Mouse (Mus musculus): ENCODE measurements at regions not wholly inside any gene's neighbourhood (a gene's known extent, or its start where the extent isn't known, plus 50 kb on each side); places are given as distances from the start of the nearest gene placed in this dataset.

DNA sequence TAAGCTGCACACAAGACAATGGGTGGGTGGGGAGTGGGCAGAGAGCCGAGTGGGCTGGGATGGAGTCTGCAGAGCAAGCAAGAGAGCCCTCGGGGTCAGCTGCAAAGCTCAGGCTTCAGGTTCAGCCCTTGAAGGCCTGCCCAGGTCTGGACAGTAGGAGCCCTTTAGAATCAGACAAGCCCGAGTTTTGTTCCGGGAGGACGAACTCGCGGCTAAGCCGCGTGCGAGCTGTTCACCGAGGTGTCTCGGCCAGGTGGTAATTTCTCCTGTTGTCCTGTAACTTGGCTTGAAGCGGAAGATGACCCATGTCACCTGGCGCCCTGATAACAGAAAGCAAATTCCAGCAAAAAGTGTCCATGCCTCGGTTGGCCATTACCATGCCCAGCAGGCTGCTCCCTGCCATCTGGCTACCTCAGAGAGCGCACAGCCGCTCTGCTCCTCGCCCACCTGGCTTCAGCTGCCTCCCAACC lies 121.0 kb upstream of the 1700016C15Rik start:
- H3K4me3 ChIP-seq, result no peak overlapping the region
- 86% methylated on average over 18 of the region's 18 CpGs for WGBS

GRCm38 (mm10) chr1:177609226-177609625 lies 120.4 kb upstream of the 1700016C15Rik start:
- peaks cover 7% of the 10 kb centered on the region for H3K4me1 ChIP-seq
- H3K9me3 ChIP-seq, result no peaks in the 10 kb centered on the region
- no peak for DNase-seq (ENCODE audit: low spot score)
- H3K27ac ChIP-seq (replicated peaks), result no peak overlapping the region
- 89% methylated on average over 2 of the region's 2 CpGs for WGBS
- H3K27me3 ChIP-seq (replicated peaks; ENCODE audit: low read depth, poor library complexity, severe bottlenecking), result no peaks in the 10 kb centered on the region
- H3K4me3 ChIP-seq, result no peak overlapping the region
- H3K36me3 ChIP-seq (replicated peaks), result no peaks in the 10 kb centered on the region

More for the DNA sequence above, 121.0 kb upstream of the 1700016C15Rik start:
- H3K36me3 ChIP-seq (replicated peaks), result no peaks in the 10 kb centered on the region
- H3K27me3 ChIP-seq (replicated peaks; ENCODE audit: low read depth, poor library complexity, severe bottlenecking), result no peaks in the 10 kb centered on the region
- no peak for DNase-seq (ENCODE audit: low spot score)
- H3K9me3 ChIP-seq, result no peaks in the 10 kb centered on the region
- H3K4me1 ChIP-seq, result peaks cover 7% of the 10 kb centered on the region
- H3K27ac ChIP-seq (replicated peaks), result no peak overlapping the region

- Histone ChIP-seq H3K27ac (replicated peaks) (no peak overlapping the region), H3K27me3 (replicated peaks; ENCODE audit: low read depth, poor library complexity, severe bottlenecking) (no peaks in the 10 kb centered on the region), H3K9me3 (no peaks in the 10 kb centered on the region), H3K4me1 (peaks cover 7% of the 10 kb centered on the region), H3K4me3 (no peak overlapping the region), H3K36me3 (replicated peaks) (no peaks in the 10 kb centered on the region)
- no peak for DNase-seq (ENCODE audit: low spot score)
- 88% methylated on average over 5 of the region's 5 CpGs for WGBS
Measured at GRCm38 (mm10) chr1:177609683-177610082, 119.9 kb upstream of the 1700016C15Rik start.

DNA sequence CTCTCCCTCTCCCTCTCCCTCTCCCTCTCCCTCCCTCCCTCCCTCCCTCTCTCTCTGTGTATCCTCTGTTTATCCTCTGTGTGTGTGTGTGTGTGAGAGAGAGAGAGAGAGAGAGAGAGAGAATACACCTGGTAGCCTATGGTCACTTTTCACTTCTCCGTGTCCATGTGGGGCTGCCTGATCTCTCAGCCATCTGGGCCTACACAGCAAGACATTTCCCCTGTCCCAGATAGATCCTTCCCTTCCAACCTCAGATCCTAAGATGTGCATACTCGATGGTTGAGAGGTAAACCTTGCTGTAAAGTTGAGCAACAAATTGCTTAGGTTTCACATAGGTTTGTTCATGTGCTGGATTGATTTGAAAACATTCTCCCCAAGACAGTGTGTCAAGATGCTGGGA lies 119.5 kb upstream of the 1700016C15Rik start:
- Histone ChIP-seq H3K9me3 (no peaks in the 10 kb centered on the region), H3K36me3 (replicated peaks) (no peaks in the 10 kb centered on the region), H3K27ac (replicated peaks) (no peak overlapping the region), H3K4me1 (peaks cover 7% of the 10 kb centered on the region), H3K27me3 (replicated peaks; ENCODE audit: low read depth, poor library complexity, severe bottlenecking) (no peaks in the 10 kb centered on the region), H3K4me3 (no peak overlapping the region)
- DNase-seq (ENCODE audit: low spot score), result no peak
- 80% methylated on average over 2 of the region's 2 CpGs for WGBS

DNA sequence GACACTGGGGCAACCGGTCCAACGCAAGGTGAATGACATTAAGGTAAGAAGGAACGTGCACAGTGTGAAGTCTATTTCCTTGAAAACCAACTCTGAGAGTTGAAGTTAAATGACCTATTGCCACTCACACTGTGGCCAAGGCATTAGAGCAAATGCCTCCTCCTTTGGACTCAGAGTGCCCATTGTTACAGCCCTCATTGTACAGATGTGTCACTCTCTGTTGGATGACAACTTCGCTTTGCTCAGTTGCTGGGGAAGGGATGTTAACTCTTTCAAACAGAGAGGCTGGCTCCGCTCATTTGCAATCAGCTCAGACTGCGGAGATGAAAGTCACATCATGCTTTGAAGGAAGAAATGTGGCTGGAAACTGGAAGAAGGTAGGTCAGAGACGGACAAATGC lies 117.1 kb upstream of the 1700016C15Rik start:
- no peak overlapping the region for H3K27ac ChIP-seq (replicated peaks)
- no peak overlapping the region for H3K4me3 ChIP-seq
- DNase-seq (ENCODE audit: low spot score), result no peak
- no peaks in the 10 kb centered on the region for H3K27me3 ChIP-seq (replicated peaks; ENCODE audit: low read depth, poor library complexity, severe bottlenecking)
- 0 out of 2 replicates have a peak, but pooled peaks cover 3% of the 10 kb centered on the region for H3K4me1 ChIP-seq
- no peaks in the 10 kb centered on the region for H3K9me3 ChIP-seq
- 69% methylated on average over 7 of the region's 7 CpGs for WGBS
- no peaks in the 10 kb centered on the region for H3K36me3 ChIP-seq (replicated peaks)

DNA sequence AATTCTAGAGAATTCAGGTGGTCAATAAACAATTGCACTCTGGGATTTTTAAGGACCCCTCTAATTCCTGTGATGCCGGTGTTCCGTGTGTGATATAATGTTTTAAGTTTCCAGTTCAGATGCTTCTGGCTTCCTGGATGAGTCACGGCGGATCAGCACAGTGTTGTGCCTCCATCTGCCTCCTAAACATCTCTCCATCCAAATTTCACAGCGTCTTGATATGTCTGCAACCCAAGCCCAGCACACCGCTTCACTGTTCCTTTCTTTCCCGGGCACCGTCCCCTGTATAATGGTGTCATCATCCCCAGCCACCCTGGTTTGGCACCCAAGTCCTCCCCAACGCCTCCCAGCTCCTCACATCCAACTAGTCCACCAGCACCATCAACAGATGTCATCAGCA lies 114.0 kb upstream of the 1700016C15Rik start:
- no peaks in the 10 kb centered on the region for H3K27me3 ChIP-seq (replicated peaks; ENCODE audit: low read depth, poor library complexity, severe bottlenecking)
- no peak overlapping the region for H3K4me3 ChIP-seq
- 94% methylated on average over 9 of the region's 9 CpGs for WGBS

DNA sequence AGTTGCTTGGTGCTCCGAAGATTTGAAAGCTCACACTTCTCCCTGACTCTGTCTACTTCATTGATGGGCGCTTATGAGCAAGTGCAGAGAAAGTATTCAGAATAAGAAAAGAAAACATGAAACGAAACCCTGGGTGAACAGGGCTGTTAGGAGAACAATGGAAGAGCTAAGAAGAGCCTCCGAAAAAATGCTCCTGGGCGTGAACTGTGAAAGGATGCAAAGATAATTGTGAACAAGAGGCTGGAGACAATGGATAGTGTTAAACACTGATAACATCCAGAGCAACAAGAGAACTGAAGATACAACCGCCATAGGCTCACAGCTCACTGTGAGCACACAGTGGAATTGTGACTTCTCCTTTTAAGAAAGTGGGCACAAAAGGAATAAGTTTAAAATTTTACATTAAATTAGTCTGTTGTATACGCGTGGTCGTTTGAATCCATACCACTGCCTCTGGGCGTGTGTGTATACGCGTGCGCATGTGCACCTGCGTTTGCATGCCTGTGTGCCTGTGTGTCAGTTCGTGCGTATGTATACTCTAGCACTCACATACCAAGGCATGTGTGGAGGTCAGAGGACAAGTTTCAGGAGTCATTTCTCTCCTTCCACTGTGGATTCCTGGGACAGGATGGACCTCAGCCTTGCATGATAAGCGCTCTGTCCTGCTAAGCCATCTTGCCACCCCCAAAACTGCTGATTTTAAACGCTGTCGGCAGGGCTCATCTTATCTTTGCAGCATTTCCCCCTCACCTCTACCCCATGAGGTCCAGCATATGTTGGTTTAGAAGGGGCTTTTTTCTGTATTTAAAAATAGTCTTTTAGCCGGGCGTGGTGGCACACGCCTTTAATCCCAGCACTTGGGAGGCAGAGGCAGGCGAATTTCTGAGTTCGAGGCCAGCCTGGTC lies 113.0 kb upstream of the 1700016C15Rik start:
- Histone ChIP-seq H3K27ac (replicated peaks) (no peak overlapping the region), H3K9me3 (no peaks in the 10 kb centered on the region), H3K4me1 (peaks cover 4% of the 10 kb centered on the region; the same call in 1 of the 2 replicates), H3K4me3 (no peak overlapping the region), H3K27me3 (replicated peaks; ENCODE audit: low read depth, poor library complexity, severe bottlenecking) (no peaks in the 10 kb centered on the region), H3K36me3 (replicated peaks) (no peaks in the 10 kb centered on the region)
- WGBS, result 85% methylated on average over 24 of the region's 24 CpGs
- DNase-seq (ENCODE audit: low spot score), result no peak

More for the DNA sequence above, 114.0 kb upstream of the 1700016C15Rik start:
- H3K27ac ChIP-seq (replicated peaks), result no peak overlapping the region
- H3K36me3 ChIP-seq (replicated peaks), result no peaks in the 10 kb centered on the region
- 0 out of 2 replicates have a peak, but pooled peaks cover 3% of the 10 kb centered on the region for H3K4me1 ChIP-seq
- H3K9me3 ChIP-seq, result no peaks in the 10 kb centered on the region
- no peak for DNase-seq (ENCODE audit: low spot score)

DNA sequence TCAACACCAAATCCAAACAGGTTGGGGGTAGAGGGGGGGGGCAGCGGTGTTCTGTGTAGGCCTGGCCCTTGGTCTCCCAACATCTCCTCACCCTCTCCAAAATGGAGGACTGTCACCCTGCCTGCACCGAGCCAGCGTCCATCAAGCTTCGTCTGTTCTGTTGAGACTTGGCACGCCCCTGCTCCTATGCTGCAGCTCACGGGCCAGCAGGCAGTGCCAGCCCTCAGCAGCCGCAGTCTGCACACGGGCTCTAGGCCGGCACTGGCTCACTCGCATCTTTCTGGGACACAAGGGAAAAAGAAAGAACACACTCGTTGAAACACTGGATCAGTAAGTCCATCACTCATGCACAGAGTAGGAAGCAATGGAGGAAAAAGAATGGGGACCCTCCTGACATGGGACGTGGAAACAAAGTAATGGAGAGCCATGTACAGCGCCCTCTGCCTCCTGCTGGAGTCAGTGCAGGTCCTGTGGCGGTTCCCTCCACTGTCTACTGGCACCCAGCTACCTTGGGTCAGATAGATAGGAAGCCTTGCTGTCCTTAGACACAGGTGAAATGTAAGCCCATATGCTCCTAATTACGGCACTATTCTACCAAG lies 109.0 kb upstream of the 1700016C15Rik start:
- Histone ChIP-seq H3K4me1 (peaks cover 32% of the 10 kb centered on the region), H3K27ac (replicated peaks) (0 out of 2 replicates have a peak overlapping the region, but pooled peaks have one; percentile 54), H3K36me3 (replicated peaks) (no peaks in the 10 kb centered on the region), H3K27me3 (replicated peaks; ENCODE audit: low read depth, poor library complexity, severe bottlenecking) (no peaks in the 10 kb centered on the region), H3K9me3 (no peaks in the 10 kb centered on the region), H3K4me3 (no peak overlapping the region)
- DNase-seq (ENCODE audit: low spot score), result no peak
- WGBS, result 82% methylated on average over 15 of the region's 15 CpGs

DNA sequence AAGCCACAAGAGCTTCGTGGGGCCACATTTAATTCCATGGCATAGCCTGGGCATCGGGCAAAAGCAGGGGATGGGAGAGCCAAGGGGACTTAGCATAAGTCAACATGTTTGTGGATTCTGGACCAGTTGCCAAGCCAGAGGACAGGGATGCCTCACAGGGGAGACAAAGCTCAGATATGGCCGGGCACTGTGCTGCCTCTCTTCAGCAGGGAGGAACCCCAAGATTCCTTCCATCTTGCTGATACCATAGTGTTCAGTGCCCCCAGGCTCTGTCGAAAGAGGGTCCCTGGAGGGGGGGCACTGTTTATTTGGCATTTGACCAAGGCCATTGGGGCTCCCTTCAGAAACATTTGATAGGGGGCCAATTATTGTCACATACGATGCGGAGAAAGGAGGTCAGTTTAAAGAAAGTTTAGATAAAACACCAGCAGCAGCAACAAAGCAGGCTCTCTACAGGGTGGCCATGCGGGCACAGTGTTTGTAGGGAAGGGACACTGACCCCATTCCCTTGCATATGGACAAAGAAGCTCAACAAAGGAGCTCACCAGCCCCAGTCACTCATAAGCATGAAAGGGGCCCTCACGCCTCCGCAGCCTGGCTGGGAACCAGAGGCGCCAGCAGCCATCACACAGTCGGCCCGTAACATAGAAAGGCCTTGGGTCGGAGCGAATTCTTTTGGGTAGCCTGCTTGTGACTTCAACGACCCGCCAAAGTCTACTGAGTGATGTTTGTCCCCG lies 107.6 kb upstream of the 1700016C15Rik start:
- H3K27me3 ChIP-seq (replicated peaks; ENCODE audit: low read depth, poor library complexity, severe bottlenecking), result no peaks in the 10 kb centered on the region
- H3K36me3 ChIP-seq (replicated peaks), result no peaks in the 10 kb centered on the region
- no peak overlapping the region for H3K4me3 ChIP-seq
- no peak for DNase-seq (ENCODE audit: low spot score)
- peak overlapping the region; percentile 65 for H3K27ac ChIP-seq (replicated peaks)
- H3K4me1 ChIP-seq, result peaks cover 29% of the 10 kb centered on the region
- 81% methylated on average over 17 of the region's 17 CpGs for whole genome bisulfite sequencing
- no peaks in the 10 kb centered on the region for H3K9me3 ChIP-seq

DNA sequence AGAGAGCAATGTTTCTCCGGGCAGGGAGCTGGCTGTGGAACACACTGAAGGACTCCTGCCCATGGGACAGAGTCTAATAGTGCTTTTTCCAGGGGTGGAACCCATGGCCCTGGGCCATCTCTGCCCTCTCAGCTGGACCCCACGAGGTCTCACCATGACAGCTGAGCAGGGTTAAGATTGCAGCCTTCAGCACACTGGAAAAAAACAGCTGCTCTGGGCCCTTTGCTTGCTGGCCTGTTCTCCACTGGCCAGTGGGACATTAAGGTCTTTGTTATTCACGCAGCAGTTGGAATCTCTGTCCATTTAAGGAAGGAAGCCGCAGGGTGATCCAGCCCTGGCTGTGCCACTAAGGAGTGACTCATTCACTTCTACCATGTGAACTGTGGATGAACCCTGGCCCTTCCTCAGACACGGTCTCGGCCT lies 106.3 kb upstream of the 1700016C15Rik start:
- DNase-seq (ENCODE audit: low spot score), result peak; percentile 28
- Histone ChIP-seq H3K27me3 (replicated peaks; ENCODE audit: low read depth, poor library complexity, severe bottlenecking) (no peaks in the 10 kb centered on the region; the same call in 1 of the 2 replicates), H3K9me3 (no peaks in the 10 kb centered on the region), H3K4me3 (no peak overlapping the region), H3K4me1 (peaks cover 29% of the 10 kb centered on the region), H3K27ac (replicated peaks) (peak overlapping the region; percentile 36; the same call in 1 of the 2 replicates), H3K36me3 (replicated peaks) (no peaks in the 10 kb centered on the region)
- WGBS, result 33% methylated on average over 6 of the region's 6 CpGs

DNA sequence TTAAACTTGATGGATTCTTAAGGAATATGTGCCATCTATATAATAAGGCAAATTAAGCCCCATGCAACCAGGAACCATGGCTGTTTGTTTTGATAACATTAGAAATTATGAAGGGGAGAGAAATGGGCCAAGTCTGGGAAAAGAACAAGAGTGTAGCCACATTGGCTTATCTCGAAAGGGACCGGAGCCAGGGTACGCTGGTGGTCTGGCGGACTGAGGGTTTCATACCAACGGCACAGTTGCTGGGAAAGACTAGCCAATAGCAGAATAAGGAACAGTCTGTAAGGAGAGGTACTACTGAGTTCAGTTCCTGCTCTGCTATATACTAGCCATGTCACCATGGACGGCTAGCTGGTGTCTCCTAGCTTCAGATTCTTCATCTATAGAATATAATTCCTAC lies 105.9 kb upstream of the 1700016C15Rik start:
- no peak overlapping the region for H3K4me3 ChIP-seq
- H3K27me3 ChIP-seq (replicated peaks; ENCODE audit: low read depth, poor library complexity, severe bottlenecking), result no peaks in the 10 kb centered on the region; the same call in 1 of the 2 replicates
- H3K4me1 ChIP-seq, result peaks cover 29% of the 10 kb centered on the region
- no peaks in the 10 kb centered on the region for H3K9me3 ChIP-seq
- 74% methylated on average over 6 of the region's 6 CpGs for WGBS
- no peak overlapping the region for H3K27ac ChIP-seq (replicated peaks)
- no peaks in the 10 kb centered on the region for H3K36me3 ChIP-seq (replicated peaks)
- DNase-seq (ENCODE audit: low spot score), result no peak

- peaks cover 23% of the 10 kb centered on the region for H3K4me1 ChIP-seq
- H3K4me3 ChIP-seq, result no peak overlapping the region
- H3K9me3 ChIP-seq, result no peaks in the 10 kb centered on the region
- 97% methylated on average over 4 of the region's 4 CpGs for WGBS
- no peak for DNase-seq (ENCODE audit: low spot score)
- H3K27ac ChIP-seq (replicated peaks), result no peak overlapping the region
- H3K36me3 ChIP-seq (replicated peaks), result no peaks in the 10 kb centered on the region
- no peaks in the 10 kb centered on the region; the same call in 1 of the 2 replicates for H3K27me3 ChIP-seq (replicated peaks; ENCODE audit: low read depth, poor library complexity, severe bottlenecking)
Measured at GRCm38 (mm10) chr1:177627814-177628213, 101.8 kb upstream of the 1700016C15Rik start.
